Mouse (Mus musculus) liver, adult 2 months (tissue): Measurements from ENCODE around the gene Ddx1. TPM values are rescaled to one million over a fixed set of nuclear protein-coding genes. Genes with fewer than 3 reads are reported as not detected.

Experiments used
- DNase-seq: peaks from one replicate; pipeline ENCODE4 v3.0.0-alpha.2; 2011; ENCODE audit warnings: low read depth, low spot score; ENCODE audit errors: extremely low read depth
- H3K27ac ChIP-seq: fragments of 200-500 bp; replicated peaks from 2 replicates; pipeline ENCODE4 v1.5.1; 2012; ENCODE audit warnings: low read depth, mild to moderate bottlenecking, control low read depth, inconsistent platforms, low read length; ENCODE audit not compliant: insufficient read depth
- H3K27me3 ChIP-seq: fragments of 200-500 bp; 2 replicates; pipeline ENCODE4 v1.6.1; 2012; ENCODE audit warnings: mild to moderate bottlenecking, moderate library complexity, low read length, inconsistent platforms; ENCODE audit not compliant: control insufficient read depth, insufficient read depth
- H3K36me3 ChIP-seq: fragments of 200-500 bp; 2 replicates; pipeline ENCODE4 v1.6.1; 2012; ENCODE audit warnings: low read length, inconsistent platforms; ENCODE audit not compliant: control insufficient read depth, insufficient read depth
- H3K4me1 ChIP-seq: fragments of 200-500 bp; 2 replicates; pipeline ENCODE4 v1.6.1; 2011; ENCODE audit warnings: low read length; ENCODE audit not compliant: control insufficient read depth, insufficient read depth
- H3K4me3 ChIP-seq: fragments of 200-500 bp; 2 replicates; pipeline ENCODE4 v1.5.1; 2011; ENCODE audit warnings: low read depth, mild to moderate bottlenecking, control low read depth, low read length, moderate library complexity; ENCODE audit not compliant: insufficient read depth
- H3K79me2 ChIP-seq: fragments of 200-500 bp; 2 replicates; pipeline ENCODE4 v1.6.1; 2012; ENCODE audit warnings: inconsistent platforms, mild to moderate bottlenecking, low read length, moderate library complexity; ENCODE audit not compliant: control insufficient read depth, insufficient read depth
- H3K9ac ChIP-seq: fragments of 200-500 bp; 2 replicates; pipeline ENCODE4 v1.6.1; 2012; ENCODE audit warnings: low read depth, mild to moderate bottlenecking, control low read depth, inconsistent platforms, low read length
- CTCF ChIP-seq: fragments of 200-500 bp; IDR thresholded peaks from 2 replicates; pipeline ENCODE4 v1.5.1; 2011; ENCODE audit warnings: low read depth, low read length, control low read depth
- POLR2A ChIP-seq: fragments of 200-500 bp; IDR thresholded peaks from 2 replicates; pipeline ENCODE4 v1.6.1; 2011; ENCODE audit warnings: low read length, control low read depth; ENCODE audit not compliant: insufficient read depth; ENCODE audit errors: extremely low read depth
- WGBS: fragments of 180-500 bp; shearing (Covaris S2); methylation state at CpG from one replicate; pipeline ENCODE4 v1.1.7; 2018; 5-methylcytosine and 5-hydroxymethylcytosine counted together
- polyA plus RNA-seq: library from polyadenylated mRNA; depleted of rRNA; stranded (reverse); fragments of >200 nt; gene quantifications from 2 replicates; pipeline ENCODE4 v1.2.3, GENCODE M21; 2012
- total RNA-seq: library from RNA; depleted of rRNA; stranded (reverse); fragments of >200 nt; gene quantifications from 2 replicates; pipeline ENCODE4 v1.2.3, GENCODE M21; 2014

The Ddx1 gene
- total and polyA plus RNA-seq, 2 experiments = 5.4 to 50.5 TPM

GRCm38 (mm10) chr12:13199338-13200301 lies 49.4 kb downstream of the Ddx1 start:
- peak; percentile 33 for DNase-seq
- TF ChIP-seq POLR2A (no peak), CTCF (no peak)
- Histone ChIP-seq H3K79me2 (no peaks in the 10 kb centered on the region), H3K36me3 (no peaks in the 10 kb centered on the region), H3K27me3 (no peaks in the 10 kb centered on the region), H3K4me1 (no peaks in the 10 kb centered on the region), H3K9ac (no peak overlapping the region), H3K4me3 (no peak overlapping the region), H3K27ac (no peak overlapping the region)
- WGBS = 81% methylated on average over 13 of the region's 13 CpGs

GRCm38 (mm10) chr12:13198157-13198556 lies 50.9 kb downstream of the Ddx1 start:
- Histone ChIP-seq H3K36me3 (no peaks in the 10 kb centered on the region), H3K79me2 (no peaks in the 10 kb centered on the region), H3K4me1 (no peaks in the 10 kb centered on the region), H3K9ac (no peak overlapping the region), H3K4me3 (no peak overlapping the region), H3K27me3 (no peaks in the 10 kb centered on the region), H3K27ac (no peak overlapping the region)
- no peak for TF ChIP-seq CTCF
- no peak for TF ChIP-seq POLR2A
- no peak for DNase-seq
- WGBS = 88% methylated on average over 3 of the region's 3 CpGs

GRCm38 (mm10) chr12:13196146-13196545 lies 52.9 kb downstream of the Ddx1 start:
- TF ChIP-seq POLR2A (no peak), CTCF (no peak)
- Histone ChIP-seq H3K9ac (no peak overlapping the region), H3K27me3 (no peaks in the 10 kb centered on the region), H3K27ac (no peak overlapping the region), H3K4me1 (no peaks in the 10 kb centered on the region), H3K36me3 (no peaks in the 10 kb centered on the region), H3K4me3 (no peak overlapping the region), H3K79me2 (no peaks in the 10 kb centered on the region)
- WGBS = 33% methylated on average over 4 of the region's 4 CpGs
- peak; percentile 34 for DNase-seq

GRCm38 (mm10) chr12:13195506-13195905 lies 53.5 kb downstream of the Ddx1 start:
- Histone ChIP-seq H3K27ac (no peak overlapping the region), H3K79me2 (no peaks in the 10 kb centered on the region), H3K9ac (no peak overlapping the region), H3K36me3 (no peaks in the 10 kb centered on the region), H3K4me3 (no peak overlapping the region), H3K4me1 (no peaks in the 10 kb centered on the region), H3K27me3 (no peaks in the 10 kb centered on the region)
- no peak for TF ChIP-seq CTCF
- TF ChIP-seq POLR2A = no peak
- DNase-seq = no peak

GRCm38 (mm10) chr12:13188059-13188700 lies 60.8 kb downstream of the Ddx1 start:
- Histone ChIP-seq H3K79me2 (no peaks in the 10 kb centered on the region), H3K9ac (no peak overlapping the region), H3K4me1 (no peaks in the 10 kb centered on the region), H3K36me3 (no peaks in the 10 kb centered on the region), H3K27ac (no peak overlapping the region), H3K27me3 (no peaks in the 10 kb centered on the region), H3K4me3 (no peak overlapping the region)
- no peak for DNase-seq
- TF ChIP-seq POLR2A = no peak
- no peak for TF ChIP-seq CTCF
- 52% methylated on average over 11 of the region's 11 CpGs for WGBS

- Histone ChIP-seq H3K27ac (no peak overlapping the region), H3K27me3 (no peaks in the 10 kb centered on the region), H3K36me3 (no peaks in the 10 kb centered on the region), H3K4me1 (no peaks in the 10 kb centered on the region; the same call in 1 of the 2 replicates), H3K4me3 (no peak overlapping the region), H3K79me2 (no peaks in the 10 kb centered on the region), H3K9ac (no peak overlapping the region)
- WGBS = 82% methylated on average over 4 of the region's 4 CpGs
- no peak for DNase-seq
- TF ChIP-seq POLR2A (no peak), CTCF (no peak)
Observed at GRCm38 (mm10) chr12:13186209-13186608, 62.8 kb downstream of the Ddx1 start.
